Mouse (Mus musculus) embryonic facial prominence, embryonic 11.5 days (tissue): ENCODE data around the gene Nmb. TPM values are rescaled to one million over a fixed set of nuclear protein-coding genes. Genes with fewer than 3 reads are reported as not detected.
A peak's percentile ranks its signal among the peaks of the same experiment; 100 is the strongest.
"Not testable (repeated sequence)": the region's sequence is repeated elsewhere in the genome, so short reads cannot be mapped to it uniquely, and the experiment has no call there.

Experiments
- ATAC-seq: fragments of 200-750 bp; cut with Nextera tagmentation; replicated peaks from 2 replicates; pipeline ENCODE4 v1.8.0; 2017; ENCODE audit warnings: low read depth; ENCODE audit not compliant: insufficient number of reproducible peaks, low FRiP score, low TSS enrichment
- DNase-seq: peaks from one replicate; pipeline ENCODE4 v3.0.0-alpha.2; 2015; ENCODE audit warnings: low spot score
- H3K27ac ChIP-seq: fragments of 300-500 bp; sonication (generic); replicated peaks from 2 replicates; pipeline ENCODE4 v1.5.1; 2014; ENCODE audit warnings: mild to moderate bottlenecking, low read depth, low read length, control low read depth
- H3K27me3 ChIP-seq: fragments of 300-500 bp; sonication (generic); 2 replicates; pipeline ENCODE4 v1.6.1; 2014; ENCODE audit warnings: mild to moderate bottlenecking, low read length, moderate library complexity, mixed read lengths; ENCODE audit not compliant: control insufficient read depth, insufficient read depth
- H3K36me3 ChIP-seq: fragments of 300-500 bp; sonication (generic); replicated peaks from 2 replicates; pipeline ENCODE4 v1.6.1; 2014; ENCODE audit warnings: low read depth, mild to moderate bottlenecking, low read length, moderate library complexity, mixed read lengths; ENCODE audit not compliant: control insufficient read depth, insufficient read depth
- H3K4me1 ChIP-seq: fragments of 300-500 bp; sonication (generic); 2 replicates; pipeline ENCODE4 v1.6.1; 2014; ENCODE audit warnings: low read length, mixed read lengths; ENCODE audit not compliant: control insufficient read depth, insufficient read depth
- H3K4me2 ChIP-seq: fragments of 300-500 bp; sonication (generic); 2 replicates; pipeline ENCODE4 v1.6.1; 2014; ENCODE audit warnings: low read depth, mild to moderate bottlenecking, control low read depth, low read length, moderate library complexity
- H3K4me3 ChIP-seq: fragments of 300-500 bp; sonication (generic); 2 replicates; pipeline ENCODE4 v1.5.1; 2014; ENCODE audit warnings: low read depth, low read length, control low read depth
- H3K9ac ChIP-seq: fragments of 300-500 bp; sonication (generic); replicated peaks from 2 replicates; pipeline ENCODE4 v1.6.1; 2014; ENCODE audit warnings: mild to moderate bottlenecking, control low read depth, low read length
- H3K9me3 ChIP-seq: fragments of 300-500 bp; sonication (generic); replicated peaks from 2 replicates; pipeline ENCODE4 v1.6.1; 2016; ENCODE audit warnings: mild to moderate bottlenecking, low read length, inconsistent platforms, mixed read lengths; ENCODE audit not compliant: control insufficient read depth
- WGBS: fragments of 180-500 bp; shearing (Covaris S2); extraction: QIAGEN DNeasy Blood & Tissue Kit; methylation state at CpG from one replicate; pipeline ENCODE4 v1.1.7; 2014; 5-methylcytosine and 5-hydroxymethylcytosine counted together
- polyA plus RNA-seq: library from polyadenylated mRNA; unstranded; fragments of >200 nt; fragmentation: Nextera tagmentation; extraction: Ambion mirVana; gene quantifications from 2 replicates; pipeline ENCODE4 v1.2.1, GENCODE M21; 2014

Nmb gene
- 7.3 and 8.5 TPM in 2 replicates for polyA plus RNA-seq

DNA sequence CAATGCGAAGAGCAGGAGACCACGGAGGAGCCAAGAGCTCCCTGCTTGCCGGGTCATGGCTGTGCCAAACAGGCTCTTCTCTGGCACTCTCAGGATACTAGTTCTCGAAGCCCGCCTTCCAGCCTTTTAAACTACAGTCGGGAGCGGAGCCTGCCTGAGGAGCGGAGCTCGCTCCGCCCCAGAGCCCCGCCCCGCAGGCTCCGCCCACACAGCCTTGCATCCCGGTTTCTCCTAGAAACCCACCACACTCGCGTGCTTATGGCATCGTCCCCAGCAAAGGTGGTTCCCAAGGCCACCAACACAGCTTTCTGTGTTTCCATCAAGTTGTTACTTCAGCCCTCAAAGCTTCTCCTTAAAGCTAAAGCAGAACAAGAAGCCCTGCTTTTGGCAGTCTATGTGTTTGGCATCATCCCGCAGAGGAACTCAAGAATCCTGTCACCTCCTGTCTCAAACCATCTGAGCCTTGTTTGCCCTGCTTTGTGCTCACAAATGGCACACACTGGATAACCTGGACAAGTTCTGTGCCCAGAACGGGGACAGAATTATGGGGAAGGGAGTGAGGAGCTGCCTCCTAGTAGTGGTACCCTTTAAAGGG, at the start of gene Nmb:
TSS of gene Nmb (minus strand) at position 156 of the 595 bp plus-strand sequence.
- WGBS, result 4% methylated on average over 19 of the region's 19 CpGs
- Histone ChIP-seq H3K4me3 (peak within 1 kb of the TSS; percentile 32), H3K4me1 (no peaks in the 10 kb centered on the region), H3K9me3 (no peaks in the 10 kb centered on the region), H3K4me2 (peak within 1 kb of the TSS; percentile 69), H3K36me3 (no peaks in the 10 kb centered on the region), H3K9ac (peak within 1 kb of the TSS; percentile 58), H3K27ac (no peak within 1 kb of the TSS), H3K27me3 (no peaks in the 10 kb centered on the region)
- DNase-seq, result peak; percentile 88
- 0 out of 2 replicates have a peak, but pooled peaks have one; percentile 18 for ATAC-seq

DNA sequence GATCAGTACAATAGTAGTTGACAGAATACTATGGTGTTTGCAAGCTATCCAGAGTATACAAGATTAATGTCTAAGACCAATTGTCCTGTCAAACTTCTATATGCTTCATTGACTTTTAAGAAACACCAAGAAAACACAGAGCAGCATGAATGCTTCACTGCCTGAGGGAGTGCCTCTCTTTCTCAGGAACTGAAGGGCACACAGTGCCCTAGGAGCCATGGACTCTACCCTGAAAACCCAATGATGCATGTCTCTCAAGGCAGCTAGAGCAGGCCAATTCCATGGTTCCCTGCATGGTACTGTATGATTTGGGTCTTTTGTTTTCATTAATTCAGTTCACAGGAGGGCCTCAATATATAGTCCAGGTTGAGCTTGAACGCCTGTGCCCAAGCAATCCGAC, 49.4 kb upstream of the Nmb start:
- no peak overlapping the region for H3K27ac ChIP-seq
- no peaks in the 10 kb centered on the region for H3K9me3 ChIP-seq
- H3K4me1 ChIP-seq, result no peaks in the 10 kb centered on the region
- no peaks in the 10 kb centered on the region for H3K27me3 ChIP-seq
- no peak overlapping the region for H3K4me3 ChIP-seq
- ATAC-seq (no peak), DNase-seq (no peak)
- H3K4me2 ChIP-seq, result no peak overlapping the region
- H3K9ac ChIP-seq, result no peak overlapping the region
- H3K36me3 ChIP-seq, result no peaks in the 10 kb centered on the region
- WGBS, result 77% methylated on average over 2 of the region's 2 CpGs

DNA sequence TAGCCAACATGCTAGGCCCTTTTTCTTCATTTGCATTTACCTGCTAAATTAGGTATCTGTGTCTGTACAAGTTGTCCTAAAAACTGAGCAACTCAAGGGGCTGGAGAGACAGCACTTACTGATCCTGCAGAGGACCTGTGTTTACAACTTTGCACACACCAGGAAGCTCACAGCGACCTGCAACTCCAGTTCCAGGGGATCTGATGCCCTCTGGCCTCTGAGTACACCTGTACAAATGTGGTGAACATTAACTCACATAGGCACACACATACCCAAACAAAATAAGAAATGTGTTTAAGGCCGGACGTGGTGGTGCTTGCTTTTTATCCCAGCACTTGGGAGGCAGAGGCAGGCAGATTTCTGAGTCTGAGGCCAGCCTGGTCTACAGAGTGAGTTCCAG, 47.3 kb upstream of the Nmb start:
- ATAC-seq (no peak), DNase-seq (no peak)
- no peak overlapping the region for H3K4me3 ChIP-seq
- H3K4me1 ChIP-seq, result no peaks in the 10 kb centered on the region
- no peaks in the 10 kb centered on the region for H3K36me3 ChIP-seq
- H3K9me3 ChIP-seq, result no peaks in the 10 kb centered on the region
- no peak overlapping the region for H3K4me2 ChIP-seq
- no peak overlapping the region for H3K27ac ChIP-seq
- H3K9ac ChIP-seq, result no peak overlapping the region
- no peaks in the 10 kb centered on the region for H3K27me3 ChIP-seq
- WGBS, result 64% methylated on average over 3 of the region's 3 CpGs

GRCm38 (mm10) chr7:80951461-80951860, 46.6 kb upstream of the Nmb start:
- ATAC-seq (no peak), DNase-seq (no peak)
- H3K27me3 ChIP-seq, result no peaks in the 10 kb centered on the region
- H3K4me3 ChIP-seq, result no peak overlapping the region
- no peak overlapping the region for H3K27ac ChIP-seq
- H3K36me3 ChIP-seq, result no peaks in the 10 kb centered on the region
- H3K9me3 ChIP-seq, result no peaks in the 10 kb centered on the region
- H3K9ac ChIP-seq, result no peak overlapping the region
- no peak overlapping the region for H3K4me2 ChIP-seq
- no peaks in the 10 kb centered on the region for H3K4me1 ChIP-seq
- WGBS, result 84% methylated on average over 4 of the region's 4 CpGs

- H3K9ac ChIP-seq, result peak within 1 kb of the TSS; percentile 63
- peak; percentile 99 for ATAC-seq
Measured at GRCm38 (mm10) chr7:80947445-80948350, 42.8 kb upstream of the Nmb start, which contains the start of gene Sec11a. Sec11a (minus strand) TSS chr7:80947780.

GRCm38 (mm10) chr7:80939808-80940207, 34.9 kb upstream of the Nmb start:
- no peak overlapping the region for H3K4me3 ChIP-seq
- H3K27me3 ChIP-seq, result no peaks in the 10 kb centered on the region
- H3K27ac ChIP-seq, result no peak overlapping the region
- no peak overlapping the region for H3K9ac ChIP-seq
- no peaks in the 10 kb centered on the region for H3K4me1 ChIP-seq
- no peaks in the 10 kb centered on the region for H3K9me3 ChIP-seq
- no peak overlapping the region for H3K4me2 ChIP-seq
- H3K36me3 ChIP-seq, result no peaks in the 10 kb centered on the region
- no peak for DNase-seq
- 94% methylated on average over 4 of the region's 4 CpGs for WGBS
- no peak for ATAC-seq

More at GRCm38 (mm10) chr7:80947445-80948350, 42.8 kb upstream of the Nmb start, which contains the start of gene Sec11a:
- no peaks in the 10 kb centered on the region for H3K9me3 ChIP-seq
- peak; percentile 90 for DNase-seq
- no peaks in the 10 kb centered on the region for H3K27me3 ChIP-seq
- H3K4me1 ChIP-seq, result no peaks in the 10 kb centered on the region
- H3K4me2 ChIP-seq, result peak within 1 kb of the TSS; percentile 56
- peak within 1 kb of the TSS; percentile 85 for H3K4me3 ChIP-seq
- H3K27ac ChIP-seq, result peak within 1 kb of the TSS; percentile 89
- 2% methylated on average over 44 of the region's 44 CpGs for WGBS
- H3K36me3 ChIP-seq, result no peaks in the 10 kb centered on the region

DNA sequence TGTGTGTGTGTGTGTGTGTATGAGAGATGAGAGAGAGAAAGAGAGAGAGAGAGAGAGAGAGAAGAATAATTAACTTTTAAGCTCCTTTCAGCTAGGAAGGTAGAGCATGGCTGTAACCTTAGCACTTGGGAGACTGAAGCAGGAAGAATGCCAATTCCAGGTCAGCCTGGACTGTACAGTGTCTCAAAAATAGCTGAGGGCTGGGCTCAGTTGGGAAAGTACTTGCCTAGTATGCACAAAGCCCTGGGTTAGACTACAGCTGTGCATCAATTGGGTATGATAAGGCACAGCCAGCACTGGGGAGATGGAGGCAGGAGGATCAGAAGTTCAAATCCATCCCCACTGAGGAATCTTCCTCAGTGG, 32.4 kb upstream of the Nmb start:
- not testable (repeated sequence) for H3K4me1 ChIP-seq, H3K27ac ChIP-seq, H3K4me3 ChIP-seq, H3K36me3 ChIP-seq, H3K9me3 ChIP-seq, H3K27me3 ChIP-seq, H3K9ac ChIP-seq, DNase-seq, ATAC-seq, H3K4me2 ChIP-seq
